Mouse (Mus musculus) lung, embryonic 16.5 days (tissue): Measurements from ENCODE around the gene Hadhb. TPM values are rescaled to one million over a fixed set of nuclear protein-coding genes. Genes with fewer than 3 reads are reported as not detected.

Experiments used
- ATAC-seq: fragments of 200-750 bp; cut with Nextera tagmentation; 2 replicates; pipeline ENCODE4 v1.8.0; 2017; ENCODE audit warnings: low read depth, mild to moderate bottlenecking, moderate library complexity
- H3K27ac ChIP-seq: fragments of 300-500 bp; sonication (generic); 2 replicates; pipeline ENCODE4 v1.5.1; 2014; ENCODE audit warnings: mild to moderate bottlenecking, control low read depth, low read length
- H3K27me3 ChIP-seq: fragments of 300-500 bp; sonication (generic); 2 replicates; pipeline ENCODE4 v1.6.1; 2014; ENCODE audit warnings: low read depth, low read length, mixed read lengths; ENCODE audit not compliant: control insufficient read depth, insufficient read depth
- H3K36me3 ChIP-seq: fragments of 300-500 bp; sonication (generic); 2 replicates; pipeline ENCODE4 v1.6.1; 2014; ENCODE audit warnings: low read length; ENCODE audit not compliant: control insufficient read depth, insufficient read depth
- H3K4me1 ChIP-seq: fragments of 300-500 bp; sonication (generic); replicated peaks from 2 replicates; pipeline ENCODE4 v1.6.1; 2014; ENCODE audit warnings: low read length, mixed read lengths; ENCODE audit not compliant: control insufficient read depth, insufficient read depth
- H3K4me2 ChIP-seq: fragments of 300-500 bp; sonication (generic); 2 replicates; pipeline ENCODE4 v1.6.1; 2014; ENCODE audit warnings: low read depth, low read length, control low read depth
- H3K4me3 ChIP-seq: fragments of 300-500 bp; sonication (generic); 2 replicates; pipeline ENCODE4 v1.5.1; 2014; ENCODE audit warnings: mild to moderate bottlenecking, low read length, control low read depth
- H3K9ac ChIP-seq: fragments of 300-500 bp; sonication (generic); 2 replicates; pipeline ENCODE4 v1.6.1; 2014; ENCODE audit warnings: low read length, control low read depth
- H3K9me3 ChIP-seq: fragments of 300-500 bp; sonication (generic); 2 replicates; pipeline ENCODE4 v1.6.1; 2016; ENCODE audit warnings: low read length; ENCODE audit not compliant: control insufficient read depth
- WGBS: fragments of 180-500 bp; shearing (Covaris S2); extraction: QIAGEN DNeasy Blood & Tissue Kit; methylation state at CpG from one replicate; pipeline ENCODE4 v1.1.7; 2014; 5-methylcytosine and 5-hydroxymethylcytosine counted together
- polyA plus RNA-seq: library from polyadenylated mRNA; unstranded; fragments of >200 nt; fragmentation: Nextera tagmentation; extraction: Ambion mirVana; gene quantifications from 2 replicates; pipeline ENCODE4 v1.2.1, GENCODE M21; 2015

Hadhb gene
- polyA plus RNA-seq: 128 and 133 TPM in 2 replicates

DNA sequence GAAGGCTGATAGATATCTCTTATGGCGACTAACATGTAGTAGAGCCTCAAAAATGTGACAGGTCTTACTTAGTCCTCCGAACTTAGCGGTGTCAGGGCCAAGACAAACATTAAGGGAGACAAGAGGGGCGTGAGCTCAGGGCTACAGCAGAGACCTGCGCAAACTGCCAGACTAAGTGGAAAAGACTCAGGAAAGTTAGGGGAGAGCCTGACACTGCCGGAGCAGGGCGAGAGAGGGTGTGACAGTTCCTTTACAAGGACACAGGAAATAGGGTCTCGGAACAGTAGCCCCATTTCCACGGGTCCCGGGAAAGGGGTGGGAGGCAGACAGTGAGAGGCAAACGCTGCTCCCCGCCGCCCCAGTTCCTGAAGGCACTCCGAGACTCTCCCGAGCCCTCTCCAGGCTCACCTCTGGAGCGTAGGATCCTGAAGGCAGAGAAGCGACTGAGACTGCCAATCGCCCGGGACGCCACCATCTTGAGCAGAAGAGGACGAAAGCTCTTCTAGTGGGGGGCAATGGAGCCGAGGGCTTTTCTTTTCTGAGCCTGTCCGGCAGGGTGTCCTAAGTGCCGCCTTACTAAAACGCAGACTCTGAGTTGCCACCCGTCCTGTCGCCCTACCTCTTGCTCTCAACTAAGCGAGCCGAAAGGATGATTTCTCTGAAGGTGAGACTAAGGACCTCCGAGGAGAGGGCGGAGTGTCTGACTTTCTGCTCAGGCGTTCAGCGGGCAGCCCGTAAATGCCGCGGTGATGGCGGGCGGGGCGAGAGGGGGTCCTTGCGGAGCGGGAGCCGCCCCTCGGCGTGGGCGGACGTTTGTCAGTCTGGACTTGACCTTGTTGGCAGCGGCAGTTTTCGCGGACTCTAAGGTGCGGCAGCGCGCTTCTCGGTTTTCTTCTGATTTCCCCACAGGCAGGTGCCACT, at the start of gene Hadhb, which contains the start of gene Hadha:
Gene Hadhb (plus strand): TSS at position 775 of the 921 bp plus-strand sequence.
Gene Hadha (minus strand): TSS at position 689 of the 921 bp plus-strand sequence.
- Histone ChIP-seq H3K27ac (peak within 1 kb of the TSS; percentile 92), H3K4me3 (peak within 1 kb of the TSS; percentile 98), H3K4me2 (peak within 1 kb of the TSS; percentile 81), H3K9ac (peak within 1 kb of the TSS; percentile 97), H3K36me3 (no peaks in the 10 kb centered on the region), H3K9me3 (no peaks in the 10 kb centered on the region), H3K4me1 (peaks cover 7% of the 10 kb centered on the region), H3K27me3 (no peaks in the 10 kb centered on the region)
- under 1% methylated on average over 53 of the region's 53 CpGs for WGBS
- peak; percentile 94 for ATAC-seq

DNA sequence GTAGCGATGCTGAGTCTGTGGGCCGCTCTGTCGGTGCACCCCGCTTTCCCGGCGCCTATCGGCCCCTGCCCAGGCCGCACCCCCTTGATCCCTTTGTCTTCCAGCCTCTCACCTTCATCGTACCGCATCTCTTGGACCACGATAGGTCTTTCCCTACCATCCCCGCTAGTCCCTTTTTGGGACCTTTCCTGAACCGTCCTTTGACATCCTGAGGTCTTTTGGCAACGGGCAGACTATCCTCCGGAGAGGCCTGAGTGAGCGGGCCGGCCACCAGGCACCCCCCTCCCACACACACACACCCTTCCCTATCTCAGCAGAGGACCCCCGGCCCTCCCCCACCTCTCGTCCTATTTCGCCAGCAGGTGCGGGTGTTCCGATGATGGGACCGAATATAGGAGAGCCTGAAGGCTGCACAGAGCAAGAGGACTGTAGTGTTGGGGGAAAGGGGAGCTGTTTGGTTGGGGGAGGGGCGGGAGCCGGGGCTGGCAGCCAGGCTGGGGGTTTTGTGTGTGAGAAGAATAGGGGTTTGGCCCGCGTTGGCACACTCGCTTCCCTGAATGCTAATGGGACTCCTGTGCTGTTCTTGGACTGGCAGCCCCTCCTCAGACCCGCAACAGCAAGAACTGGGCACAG, 49.3 kb upstream of the Hadhb start, which contains the start of gene 3110082J24Rik:
Gene 3110082J24Rik (minus strand): TSS at position 419 of the 633 bp plus-strand sequence.
- Histone ChIP-seq H3K4me3 (peak within 1 kb of the TSS; percentile 54), H3K27ac (no peak within 1 kb of the TSS), H3K27me3 (peaks cover 53% of the 10 kb centered on the region), H3K4me2 (peak within 1 kb of the TSS; percentile 95), H3K9me3 (no peaks in the 10 kb centered on the region), H3K36me3 (no peaks in the 10 kb centered on the region), H3K4me1 (peaks cover 16% of the 10 kb centered on the region), H3K9ac (peak within 1 kb of the TSS; percentile 49)
- no peak for ATAC-seq
- 2% methylated on average over 29 of the region's 29 CpGs for WGBS

DNA sequence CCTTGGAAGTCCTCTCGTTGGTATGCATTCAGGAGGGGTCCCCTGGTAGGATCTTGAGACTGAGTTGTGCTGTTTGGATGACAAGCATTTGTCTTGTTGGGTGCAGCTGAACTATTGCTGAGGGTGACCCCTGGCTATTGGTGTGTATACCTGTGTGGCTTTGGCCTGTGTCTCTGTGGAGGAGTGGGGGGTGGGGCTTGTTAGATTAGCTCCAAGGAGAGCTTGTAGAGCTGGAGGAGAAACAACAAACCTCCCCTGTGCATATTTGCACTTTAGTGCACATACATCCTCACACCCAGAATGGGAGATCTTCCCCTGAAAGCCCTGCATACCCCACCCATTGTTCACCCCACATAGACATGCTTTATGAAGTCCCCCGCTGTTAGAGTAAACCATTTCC, 48.3 kb upstream of the Hadhb start:
- Histone ChIP-seq H3K27me3 (peaks cover 61% of the 10 kb centered on the region), H3K27ac (no peak overlapping the region), H3K4me2 (no peak overlapping the region), H3K36me3 (no peaks in the 10 kb centered on the region), H3K4me3 (no peak overlapping the region), H3K4me1 (peaks cover 23% of the 10 kb centered on the region), H3K9ac (no peak overlapping the region), H3K9me3 (no peaks in the 10 kb centered on the region)
- no peak for ATAC-seq
- 28% methylated on average over 2 of the region's 2 CpGs for WGBS

DNA sequence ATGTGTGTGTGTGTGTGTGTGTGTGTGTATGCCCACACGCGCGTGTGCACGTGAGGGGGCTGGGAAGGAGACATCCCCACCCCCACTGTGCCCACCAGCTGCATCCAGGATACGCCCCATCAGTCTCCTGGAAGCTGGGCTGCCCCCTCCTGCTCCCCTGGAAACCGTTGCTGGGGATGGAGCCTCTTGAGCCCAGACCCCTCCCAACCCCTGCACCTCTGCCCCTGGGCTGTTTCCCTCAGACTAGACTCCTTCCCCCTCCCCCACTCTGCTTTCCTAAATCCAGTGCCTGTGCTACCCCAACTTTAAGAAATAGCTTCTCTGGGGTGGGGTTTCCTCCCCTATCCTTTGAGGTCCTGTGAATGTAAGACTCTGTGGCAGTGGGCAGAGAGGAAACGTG, 47.9 kb upstream of the Hadhb start:
- no peak overlapping the region for H3K4me2 ChIP-seq
- H3K36me3 ChIP-seq: no peaks in the 10 kb centered on the region
- WGBS: 8% methylated on average over 7 of the region's 7 CpGs
- H3K9me3 ChIP-seq: no peaks in the 10 kb centered on the region
- no peak for ATAC-seq
- peaks cover 64% of the 10 kb centered on the region for H3K27me3 ChIP-seq
- H3K4me1 ChIP-seq: peaks cover 23% of the 10 kb centered on the region
- H3K4me3 ChIP-seq: no peak overlapping the region
- H3K9ac ChIP-seq: no peak overlapping the region
- no peak overlapping the region for H3K27ac ChIP-seq

- WGBS: 11% methylated on average over 5 of the region's 5 CpGs
- no peak overlapping the region for H3K27ac ChIP-seq
- no peak for ATAC-seq
- H3K4me3 ChIP-seq: no peak overlapping the region
- H3K36me3 ChIP-seq: no peaks in the 10 kb centered on the region
- H3K27me3 ChIP-seq: peaks cover 68% of the 10 kb centered on the region
- H3K4me1 ChIP-seq: peaks cover 23% of the 10 kb centered on the region
- H3K9ac ChIP-seq: no peak overlapping the region
- no peaks in the 10 kb centered on the region for H3K9me3 ChIP-seq
- H3K4me2 ChIP-seq: no peak overlapping the region
Measured at GRCm38 (mm10) chr5:30107611-30108041, 47.4 kb upstream of the Hadhb start.

DNA sequence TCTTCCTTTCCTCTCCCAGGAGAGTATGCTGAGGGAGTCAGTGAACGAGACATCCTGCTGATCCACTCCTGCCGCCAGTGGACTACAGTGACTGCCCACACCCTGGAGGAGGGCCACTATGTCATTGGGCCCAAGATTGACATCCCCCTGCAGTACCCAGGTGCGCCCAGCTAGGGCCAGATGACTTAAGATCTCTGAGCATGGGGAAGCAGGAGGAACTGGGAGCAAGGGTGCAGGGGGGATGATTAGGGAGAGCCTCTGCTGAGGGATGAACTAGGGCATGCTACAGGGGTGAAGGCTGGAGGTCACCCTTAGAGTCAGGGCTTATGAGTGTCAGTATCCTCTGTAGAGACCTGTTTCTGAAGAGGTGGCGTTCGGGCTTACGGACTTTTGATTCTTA, 46.8 kb upstream of the Hadhb start:
- 70% methylated on average over 6 of the region's 6 CpGs for WGBS
- Histone ChIP-seq H3K4me2 (no peak overlapping the region), H3K27ac (no peak overlapping the region), H3K27me3 (peaks cover 72% of the 10 kb centered on the region), H3K9me3 (no peaks in the 10 kb centered on the region), H3K9ac (no peak overlapping the region), H3K36me3 (no peaks in the 10 kb centered on the region), H3K4me1 (peaks cover 23% of the 10 kb centered on the region), H3K4me3 (no peak overlapping the region)
- no peak for ATAC-seq

- no peak overlapping the region for H3K4me3 ChIP-seq
- no peak overlapping the region for H3K27ac ChIP-seq
- no peaks in the 10 kb centered on the region for H3K9me3 ChIP-seq
- peaks cover 70% of the 10 kb centered on the region for H3K27me3 ChIP-seq
- peaks cover 29% of the 10 kb centered on the region for H3K4me1 ChIP-seq
- H3K4me2 ChIP-seq: no peak overlapping the region
- no peak for ATAC-seq
- H3K36me3 ChIP-seq: no peaks in the 10 kb centered on the region
- WGBS: 64% methylated on average over 2 of the region's 2 CpGs
- H3K9ac ChIP-seq: no peak overlapping the region
Measured at GRCm38 (mm10) chr5:30109899-30110298, 45.1 kb upstream of the Hadhb start.

DNA sequence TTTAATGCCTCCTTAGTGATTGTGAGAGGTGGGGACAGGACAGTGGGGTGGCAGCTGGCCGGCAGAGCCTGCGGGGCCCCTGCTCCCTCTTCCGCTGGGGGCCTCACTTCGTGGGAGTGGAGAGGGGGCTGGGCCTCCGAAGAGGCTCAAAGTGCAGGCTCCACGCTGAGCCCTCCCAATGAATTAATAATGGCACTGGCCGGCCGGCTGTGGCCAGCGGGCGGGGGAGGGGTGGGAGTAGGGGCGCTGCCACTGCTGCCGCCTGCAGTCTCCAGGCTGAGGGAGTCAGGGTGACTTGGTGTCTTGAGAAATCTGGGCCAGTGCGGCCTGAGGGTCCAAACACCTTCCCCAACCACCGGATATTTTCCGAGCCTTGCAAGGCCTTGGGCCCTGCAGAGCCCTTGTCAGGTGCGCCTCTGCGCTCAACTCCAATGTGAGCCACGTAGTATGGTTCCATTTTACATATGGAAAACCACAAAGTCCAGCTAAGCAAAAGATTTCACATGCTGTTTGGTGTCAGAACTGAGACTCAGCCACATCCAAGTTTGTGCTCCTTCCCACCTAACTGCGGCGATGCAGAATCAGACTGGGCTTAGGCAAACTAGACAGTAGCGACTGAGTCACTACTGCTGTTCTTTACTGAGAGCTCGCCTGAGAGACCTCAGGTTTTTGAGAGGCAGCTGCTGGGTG, 44.5 kb upstream of the Hadhb start:
- no peak overlapping the region for H3K27ac ChIP-seq
- peak overlapping the region; percentile 57 for H3K4me2 ChIP-seq
- peaks cover 24% of the 10 kb centered on the region for H3K4me1 ChIP-seq
- ATAC-seq: no peak
- 11% methylated on average over 20 of the region's 22 CpGs for WGBS
- H3K36me3 ChIP-seq: no peaks in the 10 kb centered on the region
- no peak overlapping the region for H3K9ac ChIP-seq
- no peaks in the 10 kb centered on the region for H3K9me3 ChIP-seq
- H3K27me3 ChIP-seq: peaks cover 65% of the 10 kb centered on the region
- peak overlapping the region; percentile 32 for H3K4me3 ChIP-seq

DNA sequence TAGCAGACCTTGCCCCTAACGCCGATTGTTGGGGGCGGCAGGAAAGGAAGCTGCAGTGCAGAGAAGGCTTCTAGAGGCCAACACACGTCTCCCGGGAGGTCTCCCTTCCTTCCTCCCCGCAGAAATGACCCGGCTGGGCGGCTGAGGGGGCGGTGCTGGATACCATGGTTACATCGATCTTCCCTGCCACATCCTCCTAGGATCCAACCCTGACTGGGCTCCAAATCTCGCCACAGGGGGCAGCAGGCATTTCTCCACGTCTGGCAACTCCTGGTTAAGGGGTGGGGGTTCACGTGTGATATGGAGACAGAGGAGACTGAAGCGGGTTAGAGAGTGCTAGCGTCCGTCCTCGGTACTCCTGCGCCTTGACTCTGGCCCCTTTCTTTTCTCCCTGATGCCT, 43.9 kb upstream of the Hadhb start:
- no peaks in the 10 kb centered on the region for H3K36me3 ChIP-seq
- H3K9me3 ChIP-seq: no peaks in the 10 kb centered on the region
- peaks cover 22% of the 10 kb centered on the region for H3K4me1 ChIP-seq
- peak overlapping the region; percentile 41 for H3K9ac ChIP-seq
- 3% methylated on average over 18 of the region's 18 CpGs for WGBS
- peaks cover 65% of the 10 kb centered on the region for H3K27me3 ChIP-seq
- H3K4me3 ChIP-seq: peak overlapping the region; percentile 32
- peak overlapping the region; percentile 57 for H3K4me2 ChIP-seq
- no peak overlapping the region for H3K27ac ChIP-seq
- peak; percentile 35 for ATAC-seq
